Mouse (Mus musculus): ENCODE measurements around the gene Ulbp1.

DNA sequence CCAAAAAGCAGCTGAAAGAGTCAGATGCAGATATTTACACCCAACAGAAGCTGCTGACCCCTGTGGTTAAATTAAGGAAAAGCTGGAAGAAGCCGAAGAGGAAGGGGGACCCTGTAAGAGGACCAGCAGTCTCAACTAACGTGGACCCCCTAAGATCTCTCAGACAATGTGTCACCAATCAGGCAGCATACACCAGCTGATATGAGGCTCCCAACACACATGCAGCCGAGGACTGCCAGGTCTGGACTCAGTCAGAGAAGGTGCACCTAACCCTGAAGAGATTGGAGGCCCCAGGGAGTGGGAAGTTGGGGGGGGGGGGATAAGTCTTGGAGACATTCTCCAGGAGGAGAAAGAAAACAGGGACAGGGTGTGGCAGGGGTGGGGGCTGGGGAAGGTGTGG lies 1.8 kb downstream of the Ulbp1 start:
- no peak for TF ChIP-seq CTCF (IDR thresholded peaks at IDR 0.05; ENCODE audit: low read depth, low read length)
- TF ChIP-seq TAL1 (conservative IDR thresholded peaks at IDR 0.05; ENCODE audit: low read depth, low read length), result no peak
- TF ChIP-seq GATA1 (IDR thresholded peaks at IDR 0.05; ENCODE audit: borderline replicate concordance, low read length), result no peak

Data from G1E (cell line).